Mouse (Mus musculus): ENCODE measurements around the gene Olfr319. TPM values are rescaled to one million over a fixed set of nuclear protein-coding genes. Genes with fewer than 3 reads are reported as not detected.
"Not testable (repeated sequence)": the region's sequence is repeated elsewhere in the genome, so short reads cannot be mapped to it uniquely, and the experiment has no call there.

The Olfr319 gene
- polyA plus RNA-seq, 1 experiment from 2014 or later, result not detected

DNA sequence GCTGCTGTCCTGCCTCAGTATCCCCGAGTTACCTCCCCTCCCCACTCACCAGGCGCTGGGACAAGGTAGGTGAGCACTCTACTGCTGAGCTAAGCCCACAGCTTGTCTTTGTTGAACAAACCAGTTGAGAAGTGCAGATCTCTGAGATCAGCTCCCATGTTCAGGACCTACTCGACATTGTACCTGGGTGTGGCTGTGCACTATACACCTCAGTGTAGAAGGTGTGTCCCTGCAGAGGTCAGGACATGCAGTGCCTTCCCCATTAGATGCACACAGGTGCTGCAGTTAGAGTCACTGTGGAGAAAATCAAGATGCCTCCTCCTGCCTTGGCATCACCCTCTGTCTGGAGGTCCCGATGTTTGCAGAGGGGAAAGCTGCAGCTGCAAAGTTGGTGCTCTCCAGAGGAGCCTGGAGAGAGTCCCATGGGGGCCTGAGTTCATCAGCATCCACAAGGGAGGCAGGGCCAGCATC, 39.9 kb downstream of the Olfr319 start, which contains the start of gene Olfr317:
Gene Olfr317, minus strand, starts transcription at position 421 of the 471 bp plus-strand sequence.
- H3K9ac ChIP-seq, result no peak within 1 kb of the TSS
- 66% methylated on average over 4 of the region's 4 CpGs for whole genome bisulfite sequencing
- no peak within 1 kb of the TSS for H3K4me3 ChIP-seq
- no peak within 1 kb of the TSS for H3K27ac ChIP-seq
- no peaks in the 10 kb centered on the region for H3K4me1 ChIP-seq
- no peak within 1 kb of the TSS for H3K4me2 ChIP-seq (replicated peaks)
- H3K36me3 ChIP-seq, result no peaks in the 10 kb centered on the region
- no peaks in the 10 kb centered on the region for H3K9me3 ChIP-seq
- ATAC-seq (ENCODE audit: low FRiP score, low read depth), result no peak
- no peaks in the 10 kb centered on the region for H3K27me3 ChIP-seq

DNA sequence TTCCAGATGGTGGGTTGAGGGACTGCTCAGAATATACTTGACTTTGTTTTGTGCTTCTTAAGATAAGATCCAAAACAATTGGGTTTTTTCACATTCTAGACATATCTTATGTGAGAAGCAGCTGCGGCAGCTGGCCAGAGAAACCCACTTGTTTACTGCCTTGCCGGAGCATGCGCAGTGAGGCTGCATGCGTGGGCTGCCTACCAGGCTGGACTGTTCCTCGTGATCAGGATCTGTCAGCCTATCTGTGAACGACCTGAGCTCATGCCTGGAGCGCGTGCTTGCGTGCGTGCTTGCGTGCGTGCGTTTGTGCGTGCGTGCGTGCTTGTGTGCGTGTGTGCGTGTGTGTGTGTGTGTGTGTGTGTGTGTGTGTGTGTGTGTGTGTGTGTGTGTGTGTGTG, 52.1 kb downstream of the Olfr319 start:
- not testable (repeated sequence) for H3K36me3 ChIP-seq; H3K27me3 ChIP-seq; H3K27ac ChIP-seq; ATAC-seq (ENCODE audit: low FRiP score, low read depth); H3K9me3 ChIP-seq; H3K4me2 ChIP-seq (replicated peaks); H3K4me1 ChIP-seq; H3K4me3 ChIP-seq; H3K9ac ChIP-seq
- 78% methylated on average over 18 of the region's 18 CpGs for WGBS

DNA sequence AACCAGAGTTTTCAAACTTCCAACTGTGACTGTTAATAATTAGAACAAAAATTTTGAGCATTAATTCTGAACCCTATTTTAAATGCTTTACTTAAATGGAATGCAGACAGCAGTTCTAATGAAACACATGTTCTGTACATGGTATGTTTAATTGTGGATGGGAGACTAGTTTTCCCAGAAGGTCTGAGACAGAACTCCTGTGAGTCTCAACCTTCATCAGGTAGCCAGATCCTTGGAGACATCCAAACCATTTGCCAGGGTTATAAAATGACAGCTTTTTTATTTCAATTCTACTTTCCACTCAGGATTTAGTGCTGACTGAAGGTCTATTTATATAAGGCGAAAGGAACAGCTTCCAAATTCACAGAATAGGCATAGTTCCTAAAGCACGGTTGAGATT, 53.5 kb downstream of the Olfr319 start, which contains the start of gene Olfr316:
Gene Olfr316, plus strand, starts transcription at position 301 of the 400 bp plus-strand sequence.
- Histone ChIP-seq H3K4me3 (no peak within 1 kb of the TSS), H3K4me2 (replicated peaks) (no peak within 1 kb of the TSS), H3K4me1 (no peaks in the 10 kb centered on the region), H3K36me3 (no peaks in the 10 kb centered on the region), H3K27me3 (no peaks in the 10 kb centered on the region), H3K9me3 (no peaks in the 10 kb centered on the region), H3K9ac (no peak within 1 kb of the TSS), H3K27ac (no peak within 1 kb of the TSS)
- 89% methylated on average over 2 of the region's 2 CpGs for WGBS
- ATAC-seq (ENCODE audit: low FRiP score, low read depth), result no peak

Other genes with a start within 250 kb of the Olfr319 start
- gene Lypd9, start 246.2 kb upstream of the Olfr319 start, polyA plus RNA-seq (2015; fragmentation: Nextera tagmentation; extraction: Ambion mirVana), result not detected in 2 replicates
- gene Olfr30, start 236.9 kb upstream of the Olfr319 start, polyA plus RNA-seq (2015; fragmentation: Nextera tagmentation; extraction: Ambion mirVana), result not detected in 2 replicates
- not detected in 2 replicates for gene Olfr332, start 206.6 kb upstream of the Olfr319 start, polyA plus RNA-seq (2015; fragmentation: Nextera tagmentation; extraction: Ambion mirVana)
- not detected in 2 replicates for gene Olfr331, start 196.6 kb upstream of the Olfr319 start, polyA plus RNA-seq (2015; fragmentation: Nextera tagmentation; extraction: Ambion mirVana)
- not detected in 2 replicates for gene Olfr330, start 164.3 kb upstream of the Olfr319 start, polyA plus RNA-seq (2015; fragmentation: Nextera tagmentation; extraction: Ambion mirVana)
- not detected in 2 replicates for gene Olfr329-ps, start 152.7 kb upstream of the Olfr319 start, polyA plus RNA-seq (2015; fragmentation: Nextera tagmentation; extraction: Ambion mirVana)
- 0.08 TPM in 1 of 2 replicates, not detected in the other for gene Olfr328, start 143.5 kb upstream of the Olfr319 start, polyA plus RNA-seq (2015; fragmentation: Nextera tagmentation; extraction: Ambion mirVana)
- not detected in 2 replicates for gene Olfr224, start 128.6 kb upstream of the Olfr319 start, polyA plus RNA-seq (2015; fragmentation: Nextera tagmentation; extraction: Ambion mirVana)
- not detected in 2 replicates for gene Olfr325, start 121.4 kb upstream of the Olfr319 start, polyA plus RNA-seq (2015; fragmentation: Nextera tagmentation; extraction: Ambion mirVana)
- gene Olfr324, start 104.0 kb upstream of the Olfr319 start, polyA plus RNA-seq (2015; fragmentation: Nextera tagmentation; extraction: Ambion mirVana), result not detected in 2 replicates
- gene 2210407C18Rik, start 83.1 kb upstream of the Olfr319 start, polyA plus RNA-seq (2015; fragmentation: Nextera tagmentation; extraction: Ambion mirVana), result not detected in 2 replicates
- not detected in 2 replicates for gene Olfr323, start 68.7 kb upstream of the Olfr319 start, polyA plus RNA-seq (2015; fragmentation: Nextera tagmentation; extraction: Ambion mirVana)
- gene Trim58, start 58.7 kb upstream of the Olfr319 start, polyA plus RNA-seq (2015; fragmentation: Nextera tagmentation; extraction: Ambion mirVana), result 0.09 and 0.11 TPM in 2 replicates
- not detected in 2 replicates for gene Olfr322, start 40.4 kb upstream of the Olfr319 start, polyA plus RNA-seq (2015; fragmentation: Nextera tagmentation; extraction: Ambion mirVana)
- not detected in 2 replicates for gene Olfr320, start 18.1 kb upstream of the Olfr319 start, polyA plus RNA-seq (2015; fragmentation: Nextera tagmentation; extraction: Ambion mirVana)
- not detected in 2 replicates for gene Olfr318, start 24.9 kb downstream of the Olfr319 start, polyA plus RNA-seq (2015; fragmentation: Nextera tagmentation; extraction: Ambion mirVana)
- not detected in 2 replicates for gene Olfr317, start 40.0 kb downstream of the Olfr319 start, polyA plus RNA-seq (2015; fragmentation: Nextera tagmentation; extraction: Ambion mirVana)
- gene Olfr316, start 53.6 kb downstream of the Olfr319 start, polyA plus RNA-seq (2015; fragmentation: Nextera tagmentation; extraction: Ambion mirVana), result not detected in 2 replicates
- not detected in 2 replicates for gene Olfr315, start 74.0 kb downstream of the Olfr319 start, polyA plus RNA-seq (2015; fragmentation: Nextera tagmentation; extraction: Ambion mirVana)
- gene Olfr314, start 83.8 kb downstream of the Olfr319 start, polyA plus RNA-seq (2015; fragmentation: Nextera tagmentation; extraction: Ambion mirVana), result not detected in 2 replicates
- not detected in 2 replicates for gene Fam183b, start 102.8 kb downstream of the Olfr319 start, polyA plus RNA-seq (2015; fragmentation: Nextera tagmentation; extraction: Ambion mirVana)
- gene Olfr313, start 115.8 kb downstream of the Olfr319 start, polyA plus RNA-seq (2015; fragmentation: Nextera tagmentation; extraction: Ambion mirVana), result not detected in 2 replicates
- not detected in 2 replicates for gene Olfr312, start 130.1 kb downstream of the Olfr319 start, polyA plus RNA-seq (2015; fragmentation: Nextera tagmentation; extraction: Ambion mirVana)
- not detected in 2 replicates for gene Olfr311, start 140.1 kb downstream of the Olfr319 start, polyA plus RNA-seq (2015; fragmentation: Nextera tagmentation; extraction: Ambion mirVana)
- gene Gm12258, start 148.0 kb downstream of the Olfr319 start, polyA plus RNA-seq (2015; fragmentation: Nextera tagmentation; extraction: Ambion mirVana), result 12.8 and 12.9 TPM in 2 replicates
- gene 2810021J22Rik, start 168.1 kb downstream of the Olfr319 start, polyA plus RNA-seq (2015; fragmentation: Nextera tagmentation; extraction: Ambion mirVana), result 8.0 and 10.9 TPM in 2 replicates
- 6.2 and 7.1 TPM in 2 replicates for gene Zfp39, start 205.1 kb downstream of the Olfr319 start, polyA plus RNA-seq (2015; fragmentation: Nextera tagmentation; extraction: Ambion mirVana)
- 0.11 TPM in 1 of 2 replicates, not detected in the other for gene Btnl10, start 218.7 kb downstream of the Olfr319 start, polyA plus RNA-seq (2015; fragmentation: Nextera tagmentation; extraction: Ambion mirVana)
- gene Rnf187, start 239.8 kb downstream of the Olfr319 start, polyA plus RNA-seq (2015; fragmentation: Nextera tagmentation; extraction: Ambion mirVana), result 245 and 261 TPM in 2 replicates
- gene Hist3h2ba, start 249.8 kb downstream of the Olfr319 start, polyA plus RNA-seq (2015; fragmentation: Nextera tagmentation; extraction: Ambion mirVana), result 35.8 and 40.7 TPM in 2 replicates